Mouse (Mus musculus): Measurements from ENCODE around the gene Gsg1. TPM values are rescaled to one million over a fixed set of nuclear protein-coding genes. Genes with fewer than 3 reads are reported as not detected.

The Gsg1 gene
- polyA plus RNA-seq, 1 experiment from 2014 or later: 0.20 TPM

GRCm38 (mm10) chr6:135276474-135277295 lies 22.5 kb upstream of the Gsg1 start:
- no peak overlapping the region for H3K9ac ChIP-seq (replicated peaks)
- no peaks in the 10 kb centered on the region for H3K27me3 ChIP-seq
- no peak overlapping the region for H3K27ac ChIP-seq
- no peaks in the 10 kb centered on the region for H3K36me3 ChIP-seq
- ATAC-seq: no peak
- H3K4me2 ChIP-seq (replicated peaks): no peak overlapping the region
- H3K4me3 ChIP-seq (replicated peaks): no peak overlapping the region
- 81% methylated on average over 6 of the region's 6 CpGs for WGBS
- no peaks in the 10 kb centered on the region for H3K9me3 ChIP-seq
- no peaks in the 10 kb centered on the region; the same call in 1 of the 2 replicates for H3K4me1 ChIP-seq (replicated peaks)

GRCm38 (mm10) chr6:135275231-135275630 lies 21.1 kb upstream of the Gsg1 start:
- no peak overlapping the region for H3K4me3 ChIP-seq (replicated peaks)

GRCm38 (mm10) chr6:135273066-135273465 lies 18.9 kb upstream of the Gsg1 start:
- Histone ChIP-seq H3K4me3 (replicated peaks) (no peak overlapping the region), H3K9me3 (no peaks in the 10 kb centered on the region), H3K27me3 (no peaks in the 10 kb centered on the region), H3K27ac (no peak overlapping the region), H3K4me1 (replicated peaks) (peaks cover 8% of the 10 kb centered on the region), H3K4me2 (replicated peaks) (no peak overlapping the region), H3K9ac (replicated peaks) (no peak overlapping the region), H3K36me3 (no peaks in the 10 kb centered on the region)
- no peak for ATAC-seq
- 98% methylated on average over 6 of the region's 6 CpGs for WGBS

More at GRCm38 (mm10) chr6:135275231-135275630, 21.1 kb upstream of the Gsg1 start:
- Histone ChIP-seq H3K27me3 (no peaks in the 10 kb centered on the region), H3K4me2 (replicated peaks) (no peak overlapping the region), H3K36me3 (no peaks in the 10 kb centered on the region), H3K4me1 (replicated peaks) (peaks cover under 1% of the 10 kb centered on the region), H3K27ac (no peak overlapping the region), H3K9ac (replicated peaks) (no peak overlapping the region), H3K9me3 (no peaks in the 10 kb centered on the region)
- no peak for ATAC-seq
- 77% methylated on average over 4 of the region's 4 CpGs for WGBS

GRCm38 (mm10) chr6:135271761-135272160 lies 17.6 kb upstream of the Gsg1 start:
- H3K36me3 ChIP-seq: no peaks in the 10 kb centered on the region
- no peak for ATAC-seq
- no peaks in the 10 kb centered on the region for H3K27me3 ChIP-seq
- no peak overlapping the region for H3K4me3 ChIP-seq (replicated peaks)
- WGBS: 80% methylated on average over 2 of the region's 2 CpGs
- no peak overlapping the region for H3K27ac ChIP-seq
- no peak overlapping the region for H3K4me2 ChIP-seq (replicated peaks)
- no peaks in the 10 kb centered on the region for H3K9me3 ChIP-seq
- H3K9ac ChIP-seq (replicated peaks): no peak overlapping the region
- peaks cover 8% of the 10 kb centered on the region for H3K4me1 ChIP-seq (replicated peaks)

- Histone ChIP-seq H3K36me3 (no peaks in the 10 kb centered on the region), H3K27ac (no peak overlapping the region), H3K4me3 (replicated peaks) (no peak overlapping the region), H3K4me1 (replicated peaks) (peaks cover 8% of the 10 kb centered on the region), H3K4me2 (replicated peaks) (no peak overlapping the region), H3K9me3 (no peaks in the 10 kb centered on the region), H3K27me3 (no peaks in the 10 kb centered on the region), H3K9ac (replicated peaks) (no peak overlapping the region)
- ATAC-seq: no peak
- 16% methylated on average over 6 of the region's 6 CpGs for WGBS
These were observed 15.5 kb upstream of the Gsg1 start for GRCm38 (mm10) chr6:135269626-135270025.

GRCm38 (mm10) chr6:135268392-135268791 lies 14.2 kb upstream of the Gsg1 start:
- H3K4me2 ChIP-seq (replicated peaks): no peak overlapping the region
- H3K27ac ChIP-seq: no peak overlapping the region
- H3K36me3 ChIP-seq: no peaks in the 10 kb centered on the region
- no peak for ATAC-seq
- no peak overlapping the region for H3K4me3 ChIP-seq (replicated peaks)
- no peak overlapping the region for H3K9ac ChIP-seq (replicated peaks)
- H3K9me3 ChIP-seq: no peaks in the 10 kb centered on the region
- H3K4me1 ChIP-seq (replicated peaks): peaks cover 8% of the 10 kb centered on the region
- no peaks in the 10 kb centered on the region for H3K27me3 ChIP-seq

GRCm38 (mm10) chr6:135267221-135267620 lies 13.1 kb upstream of the Gsg1 start:
- H3K4me1 ChIP-seq (replicated peaks): peaks cover 8% of the 10 kb centered on the region
- no peak overlapping the region for H3K4me2 ChIP-seq (replicated peaks)
- no peaks in the 10 kb centered on the region for H3K27me3 ChIP-seq
- H3K9ac ChIP-seq (replicated peaks): no peak overlapping the region
- no peak overlapping the region for H3K27ac ChIP-seq
- WGBS: 88% methylated on average over 3 of the region's 3 CpGs
- no peak for ATAC-seq
- no peaks in the 10 kb centered on the region for H3K9me3 ChIP-seq
- no peaks in the 10 kb centered on the region for H3K36me3 ChIP-seq
- no peak overlapping the region for H3K4me3 ChIP-seq (replicated peaks)

- no peaks in the 10 kb centered on the region for H3K27me3 ChIP-seq
- 100% methylated on average over 1 of the region's 1 CpGs for WGBS
- H3K9me3 ChIP-seq: no peaks in the 10 kb centered on the region
- H3K27ac ChIP-seq: no peak overlapping the region
- peaks cover 8% of the 10 kb centered on the region for H3K4me1 ChIP-seq (replicated peaks)
- no peak overlapping the region for H3K4me2 ChIP-seq (replicated peaks)
- no peak overlapping the region for H3K9ac ChIP-seq (replicated peaks)
- H3K36me3 ChIP-seq: no peaks in the 10 kb centered on the region
- no peak overlapping the region for H3K4me3 ChIP-seq (replicated peaks)
- ATAC-seq: no peak
These were observed 11.9 kb upstream of the Gsg1 start for GRCm38 (mm10) chr6:135266056-135266455.

- Histone ChIP-seq H3K27me3 (no peaks in the 10 kb centered on the region), H3K4me1 (replicated peaks) (no peaks in the 10 kb centered on the region), H3K27ac (no peak overlapping the region), H3K9ac (replicated peaks) (no peak overlapping the region), H3K36me3 (no peaks in the 10 kb centered on the region), H3K4me3 (replicated peaks) (no peak overlapping the region), H3K9me3 (no peaks in the 10 kb centered on the region), H3K4me2 (replicated peaks) (no peak overlapping the region)
- WGBS: 97% methylated on average over 6 of the region's 6 CpGs
- no peak for ATAC-seq
These were observed 10.0 kb upstream of the Gsg1 start for GRCm38 (mm10) chr6:135264136-135264535.

- no peak for ATAC-seq
- H3K27me3 ChIP-seq: no peaks in the 10 kb centered on the region
- no peaks in the 10 kb centered on the region for H3K9me3 ChIP-seq
- no peaks in the 10 kb centered on the region for H3K36me3 ChIP-seq
- H3K4me1 ChIP-seq (replicated peaks): no peaks in the 10 kb centered on the region
- 87% methylated on average over 2 of the region's 2 CpGs for WGBS
- no peak overlapping the region for H3K4me2 ChIP-seq (replicated peaks)
- no peak overlapping the region for H3K27ac ChIP-seq
- no peak overlapping the region for H3K9ac ChIP-seq (replicated peaks)
- no peak overlapping the region for H3K4me3 ChIP-seq (replicated peaks)
These were observed 8.4 kb upstream of the Gsg1 start for GRCm38 (mm10) chr6:135262565-135262964.

GRCm38 (mm10) chr6:135261124-135261523 lies 7.0 kb upstream of the Gsg1 start:
- WGBS: 92% methylated on average over 9 of the region's 9 CpGs
- H3K4me3 ChIP-seq (replicated peaks): no peak overlapping the region
- H3K9me3 ChIP-seq: no peaks in the 10 kb centered on the region
- no peak overlapping the region for H3K4me2 ChIP-seq (replicated peaks)
- H3K36me3 ChIP-seq: no peaks in the 10 kb centered on the region
- H3K27me3 ChIP-seq: no peaks in the 10 kb centered on the region
- H3K4me1 ChIP-seq (replicated peaks): no peaks in the 10 kb centered on the region
- H3K27ac ChIP-seq: no peak overlapping the region
- H3K9ac ChIP-seq (replicated peaks): no peak overlapping the region
- ATAC-seq: no peak

GRCm38 (mm10) chr6:135260435-135260834 lies 6.3 kb upstream of the Gsg1 start:
- Histone ChIP-seq H3K9me3 (0 out of 2 replicates have a peak, but pooled peaks cover 6% of the 10 kb centered on the region), H3K4me2 (replicated peaks) (no peak overlapping the region), H3K36me3 (no peaks in the 10 kb centered on the region), H3K4me3 (replicated peaks) (no peak overlapping the region), H3K4me1 (replicated peaks) (no peaks in the 10 kb centered on the region), H3K27ac (no peak overlapping the region), H3K27me3 (no peaks in the 10 kb centered on the region), H3K9ac (replicated peaks) (no peak overlapping the region)
- no peak for ATAC-seq
- WGBS: 94% methylated on average over 6 of the region's 6 CpGs

- 6% methylated on average over 16 of the region's 16 CpGs for WGBS
- no peaks in the 10 kb centered on the region for H3K27me3 ChIP-seq
- H3K4me1 ChIP-seq (replicated peaks): peaks cover 21% of the 10 kb centered on the region
- H3K9ac ChIP-seq (replicated peaks): peak overlapping the region; percentile 48; the same call in 1 of the 2 replicates
- H3K27ac ChIP-seq: peak overlapping the region; percentile 57; the same call in 1 of the 2 replicates
- 0 out of 2 replicates have a peak, but pooled peaks cover 8% of the 10 kb centered on the region for H3K9me3 ChIP-seq
- ATAC-seq: peak; percentile 92
- no peaks in the 10 kb centered on the region for H3K36me3 ChIP-seq
- peak overlapping the region; percentile 50 for H3K4me2 ChIP-seq (replicated peaks)
- peak overlapping the region; percentile 23 for H3K4me3 ChIP-seq (replicated peaks)
These were observed 1.4 kb downstream of the Gsg1 start for GRCm38 (mm10) chr6:135252728-135253077.
